In the genomic region with DNA sequence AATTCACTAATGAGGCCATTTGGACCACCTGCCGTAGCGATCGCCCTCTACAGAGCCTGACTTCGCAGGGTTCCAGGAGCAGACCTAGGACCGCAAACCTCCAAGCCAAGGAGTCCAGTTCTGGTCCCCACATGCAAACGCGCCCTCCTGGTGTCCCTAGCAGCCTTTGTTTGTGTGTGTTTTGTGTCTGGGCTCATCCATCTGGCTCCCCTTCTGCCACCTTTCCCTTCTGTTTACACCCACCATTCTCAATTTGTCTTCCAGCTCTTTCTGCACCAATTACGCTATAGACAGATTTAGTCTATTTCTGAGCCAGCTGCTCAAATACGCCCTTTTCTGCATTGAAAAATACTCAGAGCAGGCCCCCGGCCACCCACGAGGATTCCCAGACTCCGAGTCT, we compare ENCODE assay signal across 8 mouse cellular contexts. TPM values are rescaled to one million over a fixed set of nuclear protein-coding genes. Genes with fewer than 3 reads are reported as not detected.
A peak's percentile ranks its signal among the peaks of the same experiment; 100 is the strongest.
DNase-seq lines count a peak whose midpoint lies in the region; ATAC-seq lines count a peak whose summit lies in the region.

No protein-coding gene starts in this region.

- H3K9ac ChIP-seq in embryonic facial prominence, embryonic 14.5 days (ENCODE audit: low read depth, low read length) = no peak overlapping the region

- no peaks in the 10 kb centered on the region for H3K9me3 ChIP-seq in embryonic facial prominence, embryonic 14.5 days (ENCODE audit: control insufficient read depth, low read length)
- H3K9me3 ChIP-seq in embryonic facial prominence, embryonic 10.5 days = no peaks in the 10 kb centered on the region
- no peaks in the 10 kb centered on the region for H3K9me3 ChIP-seq in hindbrain, embryonic 10.5 days

- no peaks in the 10 kb centered on the region for H3K27me3 ChIP-seq in embryonic facial prominence, embryonic 14.5 days (replicated peaks; ENCODE audit: control insufficient read depth, insufficient read depth, low read length)
- H3K27me3 ChIP-seq in embryonic facial prominence, embryonic 10.5 days (replicated peaks; ENCODE audit: low read depth, poor library complexity, severe bottlenecking) = no peaks in the 10 kb centered on the region
- no peaks in the 10 kb centered on the region for H3K27me3 ChIP-seq in hindbrain, embryonic 10.5 days (ENCODE audit: insufficient read depth, poor library complexity, severe bottlenecking)

- no peak overlapping the region for H3K4me2 ChIP-seq in embryonic facial prominence, embryonic 14.5 days (ENCODE audit: low read depth, low read length)

- ATAC-seq in embryonic facial prominence, embryonic 14.5 days (ENCODE audit: low read depth) = peak; percentile 22; the same call in 1 of the 2 replicates
- no peak for ATAC-seq in activated CD4-positive, CD25-positive, alpha-beta regulatory T cell, adult 4 months

- 75% methylated on average over 12 of the region's 12 CpGs for WGBS in embryonic facial prominence, embryonic 14.5 days
- 82% methylated on average over 12 of the region's 12 CpGs for WGBS in embryonic facial prominence, embryonic 10.5 days
- 78% methylated on average over 12 of the region's 12 CpGs for WGBS in hindbrain, embryonic 10.5 days

- H3K27ac ChIP-seq in embryonic facial prominence, embryonic 14.5 days (replicated peaks; ENCODE audit: low read depth, low read length) = no peak overlapping the region
- no peak overlapping the region for H3K27ac ChIP-seq in embryonic facial prominence, embryonic 10.5 days (replicated peaks)
- H3K27ac ChIP-seq in hindbrain, embryonic 10.5 days = 0 out of 2 replicates have a peak overlapping the region, but pooled peaks have one; percentile 0

- no peaks in the 10 kb centered on the region for H3K36me3 ChIP-seq in embryonic facial prominence, embryonic 14.5 days (ENCODE audit: control insufficient read depth, insufficient read depth, low read length)
- no peaks in the 10 kb centered on the region for H3K36me3 ChIP-seq in embryonic facial prominence, embryonic 10.5 days (replicated peaks)
- no peaks in the 10 kb centered on the region for H3K36me3 ChIP-seq in hindbrain, embryonic 10.5 days

- intact Hi-C loops in heart, postnatal 14 days (cut with DNase I) = loop anchor here (5.0 kb wide), 1 partner anchor 339 kb away; no protein-coding TSS in a partner anchor

- no peak overlapping the region for H3K4me3 ChIP-seq in embryonic facial prominence, embryonic 14.5 days (ENCODE audit: low read depth, low read length)
- no peak overlapping the region for H3K4me3 ChIP-seq in embryonic facial prominence, embryonic 10.5 days
- no peak overlapping the region for H3K4me3 ChIP-seq in hindbrain, embryonic 10.5 days

- peak; percentile 36 for DNase-seq in embryonic facial prominence, embryonic 14.5 days (ENCODE audit: low spot score)
- DNase-seq in embryonic facial prominence, embryonic 10.5 days (ENCODE audit: low spot score) = no peak
- DNase-seq in hindbrain, embryonic 10.5 days (ENCODE audit: low spot score) = no peak
- DNase-seq in left cerebral cortex, adult 9 months (ENCODE audit: low spot score in 2 of 2) = peak; percentile 31 to 72
- DNase-seq in right cerebral cortex, postnatal 36 days (ENCODE audit: low spot score in 2 of 2) = peak; percentile 50 to 58
- DNase-seq in heart, postnatal 14 days = no peak
- DNase-seq in testis, postnatal 10 days (ENCODE audit: low spot score) = no peak

- peaks cover 3% of the 10 kb centered on the region; the same call in 1 of the 2 replicates for H3K4me1 ChIP-seq in embryonic facial prominence, embryonic 14.5 days (ENCODE audit: control insufficient read depth, insufficient read depth, low read length)
- H3K4me1 ChIP-seq in embryonic facial prominence, embryonic 10.5 days = no peaks in the 10 kb centered on the region
- H3K4me1 ChIP-seq in hindbrain, embryonic 10.5 days (replicated peaks) = peaks cover 8% of the 10 kb centered on the region

RNA-seq across cellular contexts. Expression of gene Slc7a1, which starts 54.1 kb away (rescaled TPM):
- polyA plus RNA-seq in embryonic facial prominence, embryonic 14.5 days (2014; fragmentation: Nextera tagmentation; extraction: Ambion mirVana) = 22.5 and 22.6 TPM in 2 replicates
- polyA plus RNA-seq in embryonic facial prominence, embryonic 10.5 days (2016; fragmentation: Nextera tagmentation; extraction: Ambion mirVana) = 13.0 and 13.5 TPM in 2 replicates
- 10.8 and 13.6 TPM in 2 replicates for polyA plus RNA-seq in hindbrain, embryonic 10.5 days (2016; fragmentation: Nextera tagmentation; extraction: Ambion mirVana)
- 10 to 100 TPM; 11.9 to 13.0 TPM for polyA plus RNA-seq in activated CD4-positive, CD25-positive, alpha-beta regulatory T cell, adult 4 months (2017; shearing (Covaris generic))
- total RNA-seq in heart, postnatal 14 days (2021) = 10 to 100 TPM; 16.2 to 17.7 TPM

Comparison
In these comparisons a context has a peak if more than half of its experiments do, and no peak if none do; other contexts are left out.
1. DNase-seq: peak in embryonic facial prominence, embryonic 14.5 days (single experiment), left cerebral cortex, adult 9 months (2 of 2) and right cerebral cortex, postnatal 36 days (2 of 2); none in embryonic facial prominence, embryonic 10.5 days (single experiment), hindbrain, embryonic 10.5 days (single experiment), heart, postnatal 14 days (0 of 2) and testis, postnatal 10 days (single experiment).